Mouse (Mus musculus) thymus, adult 2 months (tissue): Measurements from ENCODE around the gene Gnpat. TPM values are rescaled to one million over a fixed set of nuclear protein-coding genes. Genes with fewer than 3 reads are reported as not detected.

Experiments used
- DNase-seq: peaks from one replicate; pipeline ENCODE4 v3.0.0; 2021
- H3K27ac ChIP-seq: fragments of 200-500 bp; 2 replicates; pipeline ENCODE4 v1.5.1; 2012; ENCODE audit warnings: low read length, control low read depth; ENCODE audit not compliant: control insufficient read depth, insufficient read depth
- H3K27me3 ChIP-seq: fragments of 200-500 bp; 2 replicates; pipeline ENCODE4 v1.6.1; 2012; ENCODE audit warnings: mild to moderate bottlenecking, low read length, moderate library complexity, mixed read lengths; ENCODE audit not compliant: control insufficient read depth, insufficient read depth
- H3K36me3 ChIP-seq: fragments of 200-500 bp; 2 replicates; pipeline ENCODE4 v1.6.1; 2012; ENCODE audit warnings: mild to moderate bottlenecking, low read length, moderate library complexity; ENCODE audit not compliant: control insufficient read depth, insufficient read depth
- H3K4me1 ChIP-seq: fragments of 200-500 bp; replicated peaks from 2 replicates; pipeline ENCODE4 v1.6.1; 2012; ENCODE audit warnings: low read length; ENCODE audit not compliant: control insufficient read depth, insufficient read depth
- H3K4me3 ChIP-seq: fragments of 200-500 bp; 2 replicates; pipeline ENCODE4 v1.5.1; 2012; ENCODE audit warnings: mild to moderate bottlenecking, low read length, control low read depth, moderate library complexity; ENCODE audit not compliant: control insufficient read depth, insufficient read depth
- CTCF ChIP-seq: fragments of 200-500 bp; IDR thresholded peaks from 2 replicates; pipeline ENCODE4 v1.5.1; 2012; ENCODE audit warnings: mild to moderate bottlenecking, control low read depth, low read length, moderate library complexity, borderline replicate concordance; ENCODE audit not compliant: control insufficient read depth, poor library complexity, insufficient read depth; ENCODE audit errors: extremely low read depth
- POLR2A ChIP-seq: fragments of 200-500 bp; IDR thresholded peaks from 2 replicates; pipeline ENCODE4 v1.6.1; 2012; ENCODE audit warnings: mild to moderate bottlenecking, low read length, control low read depth, moderate library complexity; ENCODE audit not compliant: control insufficient read depth, poor library complexity, insufficient read depth; ENCODE audit errors: extremely low read depth
- WGBS: fragments of 180-500 bp; shearing (Covaris S2); methylation state at CpG from one replicate; pipeline ENCODE4 v1.1.7; 2018; 5-methylcytosine and 5-hydroxymethylcytosine counted together
- polyA plus RNA-seq: library from polyadenylated mRNA; depleted of rRNA; stranded (reverse); fragments of >200 nt; gene quantifications from 2 replicates; pipeline ENCODE4 v1.2.3, GENCODE M21; 2012

Gene Gnpat
- polyA plus RNA-seq, 1 experiment, result 72.3 TPM

- 94% methylated on average over 6 of the region's 6 CpGs for WGBS
- no peak for DNase-seq
- no peak overlapping the region for H3K27ac ChIP-seq
Measured at GRCm38 (mm10) chr8:124831941-124832340, 30.9 kb upstream of the Gnpat start.

GRCm38 (mm10) chr8:124833430-124834205, 29.2 kb upstream of the Gnpat start:
- H3K4me3 ChIP-seq, result no peak overlapping the region
- DNase-seq, result no peak
- peaks cover 3% of the 10 kb centered on the region; the same call in 1 of the 2 replicates for H3K36me3 ChIP-seq
- no peak for TF ChIP-seq CTCF
- no peak for TF ChIP-seq POLR2A
- no peaks in the 10 kb centered on the region for H3K4me1 ChIP-seq
- 45% methylated on average over 15 of the region's 15 CpGs for WGBS
- no peaks in the 10 kb centered on the region for H3K27me3 ChIP-seq
- H3K27ac ChIP-seq, result no peak overlapping the region

More at GRCm38 (mm10) chr8:124831941-124832340, 30.9 kb upstream of the Gnpat start:
- no peaks in the 10 kb centered on the region for H3K27me3 ChIP-seq
- no peak for TF ChIP-seq POLR2A
- no peak for TF ChIP-seq CTCF
- H3K36me3 ChIP-seq, result no peaks in the 10 kb centered on the region
- no peaks in the 10 kb centered on the region for H3K4me1 ChIP-seq
- H3K4me3 ChIP-seq, result no peak overlapping the region

GRCm38 (mm10) chr8:124835848-124836247, 27.0 kb upstream of the Gnpat start:
- no peak overlapping the region for H3K4me3 ChIP-seq
- no peak overlapping the region for H3K27ac ChIP-seq
- H3K36me3 ChIP-seq, result peaks cover 15% of the 10 kb centered on the region
- no peak for DNase-seq
- no peaks in the 10 kb centered on the region for H3K4me1 ChIP-seq
- no peaks in the 10 kb centered on the region for H3K27me3 ChIP-seq
- TF ChIP-seq CTCF, result no peak
- no peak for TF ChIP-seq POLR2A

GRCm38 (mm10) chr8:124836273-124836672, 26.6 kb upstream of the Gnpat start:
- Histone ChIP-seq H3K27me3 (no peaks in the 10 kb centered on the region), H3K36me3 (peaks cover 19% of the 10 kb centered on the region), H3K4me3 (no peak overlapping the region), H3K27ac (no peak overlapping the region), H3K4me1 (no peaks in the 10 kb centered on the region)
- DNase-seq, result no peak
- no peak for TF ChIP-seq CTCF
- no peak for TF ChIP-seq POLR2A
- 96% methylated on average over 7 of the region's 7 CpGs for WGBS

GRCm38 (mm10) chr8:124836907-124837306, 25.9 kb upstream of the Gnpat start:
- H3K4me3 ChIP-seq, result no peak overlapping the region
- H3K27ac ChIP-seq, result no peak overlapping the region
- H3K27me3 ChIP-seq, result no peaks in the 10 kb centered on the region
- TF ChIP-seq CTCF (no peak), POLR2A (no peak)
- no peak for DNase-seq
- H3K36me3 ChIP-seq, result peaks cover 21% of the 10 kb centered on the region
- H3K4me1 ChIP-seq, result no peaks in the 10 kb centered on the region
- 71% methylated on average over 2 of the region's 2 CpGs for WGBS

GRCm38 (mm10) chr8:124837956-124838355, 24.9 kb upstream of the Gnpat start:
- 63% methylated on average over 2 of the region's 2 CpGs for WGBS
- H3K27ac ChIP-seq, result no peak overlapping the region
- no peaks in the 10 kb centered on the region for H3K27me3 ChIP-seq
- H3K36me3 ChIP-seq, result peaks cover 21% of the 10 kb centered on the region
- TF ChIP-seq POLR2A, result no peak
- no peak for TF ChIP-seq CTCF
- H3K4me3 ChIP-seq, result no peak overlapping the region
- no peak for DNase-seq
- H3K4me1 ChIP-seq, result no peaks in the 10 kb centered on the region

GRCm38 (mm10) chr8:124839371-124839770, 23.5 kb upstream of the Gnpat start:
- H3K36me3 ChIP-seq, result peaks cover 21% of the 10 kb centered on the region
- TF ChIP-seq POLR2A (no peak), CTCF (no peak)
- no peaks in the 10 kb centered on the region for H3K4me1 ChIP-seq
- 94% methylated on average over 10 of the region's 10 CpGs for WGBS
- H3K4me3 ChIP-seq, result no peak overlapping the region
- H3K27me3 ChIP-seq, result no peaks in the 10 kb centered on the region
- DNase-seq, result no peak
- no peak overlapping the region for H3K27ac ChIP-seq
